Mouse (Mus musculus) CH12.LX (cell line): ENCODE measurements around the gene 2010109A12Rik. TPM values are rescaled to one million over a fixed set of nuclear protein-coding genes. Genes with fewer than 3 reads are reported as not detected.

ENCODE experiments used
- DNase-seq: peaks from one replicate; pipeline ENCODE4 v3.0.0-alpha.2; 2013; ENCODE audit errors: extremely low read depth
- H3K27ac ChIP-seq: 2 replicates; pipeline ENCODE4 v1.5.1; 2012; ENCODE audit warnings: low read depth, mild to moderate bottlenecking, control low read depth, moderate library complexity; ENCODE audit not compliant: insufficient read depth
- H3K27me3 ChIP-seq: replicated peaks from 2 replicates; pipeline ENCODE3; 2012; ENCODE audit warnings: inconsistent platforms
- H3K36me3 ChIP-seq, 2 experiments: replicated peaks in 1 of 2; 2 replicates each; pipeline versions ENCODE3 to v1.6.1; 2012; ENCODE audit warnings: inconsistent platforms in 1 of 2, low read length in 1 of 2, mild to moderate bottlenecking in 1 of 2, mixed read lengths in 1 of 2, moderate library complexity in 1 of 2; ENCODE audit not compliant: control insufficient read depth in 1 of 2, insufficient read depth in 1 of 2
- H3K4me1 ChIP-seq, 2 experiments: 2 replicates each; pipeline ENCODE4 v1.6.1; 2012; ENCODE audit warnings: inconsistent platforms in 1 of 2, moderate library complexity in 1 of 2; ENCODE audit not compliant: insufficient read depth in 2 of 2, control insufficient read depth in 1 of 2
- H3K4me2 ChIP-seq: 2 replicates; pipeline ENCODE4 v1.6.1; 2012; ENCODE audit warnings: low read depth, mild to moderate bottlenecking, control low read depth; ENCODE audit not compliant: poor library complexity, insufficient read depth, severe bottlenecking
- H3K4me3 ChIP-seq, 3 experiments: fragments of 150-350 bp in 1 of 3; sonication (generic) in 1 of 3; replicated peaks in 1 of 3; 2 replicates each; pipeline versions ENCODE3 to v1.5.1; 2011 to 2012; ENCODE audit warnings: low read depth in 2 of 3, low read length in 2 of 3, mild to moderate bottlenecking in 2 of 3, moderate library complexity in 2 of 3, control low read depth in 1 of 3, improper control_type of control experiment in 1 of 3, inconsistent platforms in 1 of 3, mixed read lengths in 1 of 3; ENCODE audit not compliant: poor library complexity in 1 of 3
- H3K79me2 ChIP-seq: replicated peaks from 2 replicates; pipeline ENCODE4 v1.6.1; 2012; ENCODE audit warnings: mild to moderate bottlenecking, moderate library complexity; ENCODE audit not compliant: control insufficient read depth, poor library complexity, insufficient read depth, severe bottlenecking; ENCODE audit errors: extremely low read depth
- H3K9ac ChIP-seq: 2 replicates; pipeline ENCODE4 v1.6.1; 2012; ENCODE audit warnings: low read depth, mild to moderate bottlenecking, control low read depth, moderate library complexity; ENCODE audit not compliant: insufficient read depth
- H3K9me3 ChIP-seq: replicated peaks from 2 replicates; pipeline ENCODE3; 2012; ENCODE audit warnings: low read length, inconsistent platforms, mixed read lengths
- BHLHE40 ChIP-seq: IDR thresholded peaks from 2 replicates; pipeline ENCODE4 v1.6.1; 2011; ENCODE audit warnings: mild to moderate bottlenecking, low read depth, low read length, improper control_type of control experiment
- CHD1 ChIP-seq: IDR thresholded peaks from 2 replicates; pipeline ENCODE4 v1.6.1; 2012; ENCODE audit warnings: low read depth, low read length, improper control_type of control experiment, inconsistent platforms
- E2F4 ChIP-seq: IDR thresholded peaks from 2 replicates; pipeline ENCODE4 v1.6.1; 2011; ENCODE audit warnings: low read depth, low read length, improper control_type of control experiment; ENCODE audit not compliant: insufficient replicate concordance
- ELF1 ChIP-seq: IDR thresholded peaks from 2 replicates; pipeline ENCODE4 v1.6.1; 2014; ENCODE audit warnings: low read depth, mild to moderate bottlenecking, inconsistent platforms, low read length, improper control_type of control experiment
- EP300 ChIP-seq: IDR thresholded peaks from 2 replicates; pipeline ENCODE4 v1.6.1; 2011; ENCODE audit warnings: low read length, improper control_type of control experiment
- GABPA ChIP-seq: IDR thresholded peaks from 2 replicates; pipeline ENCODE4 v1.6.1; 2012; ENCODE audit warnings: low read depth, low read length, improper control_type of control experiment, inconsistent platforms; ENCODE audit not compliant: insufficient replicate concordance
- HCFC1 ChIP-seq: IDR thresholded peaks from 2 replicates; pipeline ENCODE4 v1.6.1; 2012; ENCODE audit warnings: low read depth, mild to moderate bottlenecking, inconsistent platforms, low read length, improper control_type of control experiment
- IRF4 ChIP-seq: IDR thresholded peaks from 2 replicates; pipeline ENCODE4 v1.6.1; 2014; ENCODE audit warnings: low read depth, mild to moderate bottlenecking, inconsistent platforms, low read length, improper control_type of control experiment
- JUN ChIP-seq: IDR thresholded peaks from 2 replicates; pipeline ENCODE4 v1.6.1; 2011; ENCODE audit warnings: low read depth, mild to moderate bottlenecking, low read length, improper control_type of control experiment, moderate library complexity; ENCODE audit not compliant: insufficient read depth
- JUND ChIP-seq: conservative IDR thresholded peaks from 2 replicates; pipeline ENCODE4 v1.6.1; 2011; ENCODE audit warnings: low read depth, low read length, improper control_type of control experiment
- KAT2A ChIP-seq: IDR thresholded peaks from 2 replicates; pipeline ENCODE4 v1.6.1; 2012; ENCODE audit warnings: low read length, improper control_type of control experiment, inconsistent platforms; ENCODE audit not compliant: insufficient replicate concordance
- MAFK ChIP-seq: IDR thresholded peaks from 2 replicates; pipeline ENCODE4 v1.6.1; 2011; ENCODE audit warnings: low read length, improper control_type of control experiment; ENCODE audit not compliant: insufficient replicate concordance
- MAZ ChIP-seq: IDR thresholded peaks from 2 replicates; pipeline ENCODE4 v1.6.1; 2012; ENCODE audit warnings: low read depth, mild to moderate bottlenecking, inconsistent platforms, low read length, improper control_type of control experiment, moderate library complexity
- MEF2A ChIP-seq: IDR thresholded peaks from 2 replicates; pipeline ENCODE4 v1.6.1; 2014; ENCODE audit warnings: low read depth, mild to moderate bottlenecking, inconsistent platforms, low read length, improper control_type of control experiment, borderline replicate concordance
- MXI1 ChIP-seq: IDR thresholded peaks from 2 replicates; pipeline ENCODE4 v1.6.1; 2011; ENCODE audit warnings: mild to moderate bottlenecking, low read depth, low read length, improper control_type of control experiment
- NRF1 ChIP-seq: IDR thresholded peaks from 2 replicates; pipeline ENCODE4 v1.6.1; 2014; ENCODE audit warnings: low read depth, mild to moderate bottlenecking, inconsistent platforms, low read length, improper control_type of control experiment, moderate library complexity
- PAX5 ChIP-seq: IDR thresholded peaks from 2 replicates; pipeline ENCODE4 v1.6.1; 2012; ENCODE audit warnings: low read length, inconsistent platforms, mixed read lengths
- RAD21 ChIP-seq: IDR thresholded peaks from 2 replicates; pipeline ENCODE4 v1.6.1; 2011; ENCODE audit warnings: low read depth, mild to moderate bottlenecking, low read length, improper control_type of control experiment, moderate library complexity
- SIN3A ChIP-seq: IDR thresholded peaks from 2 replicates; pipeline ENCODE4 v1.6.1; 2012; ENCODE audit warnings: low read length, improper control_type of control experiment, inconsistent platforms
- TCF12 ChIP-seq: IDR thresholded peaks from 2 replicates; pipeline ENCODE4 v1.6.1; 2014; ENCODE audit warnings: low read depth, mild to moderate bottlenecking, inconsistent platforms, low read length, improper control_type of control experiment
- USF1 ChIP-seq: IDR thresholded peaks from 2 replicates; pipeline ENCODE4 v1.6.1; 2014; ENCODE audit warnings: low read depth, mild to moderate bottlenecking, inconsistent platforms, low read length, improper control_type of control experiment
- USF2 ChIP-seq: conservative IDR thresholded peaks from 2 replicates; pipeline ENCODE4 v1.6.1; 2011; ENCODE audit warnings: low read depth, low read length, improper control_type of control experiment
- ZC3H11A ChIP-seq: IDR thresholded peaks from 2 replicates; pipeline ENCODE4 v1.6.1; 2012; ENCODE audit warnings: low read depth, mild to moderate bottlenecking, inconsistent platforms, low read length, improper control_type of control experiment
- ZNF384 ChIP-seq: IDR thresholded peaks from 2 replicates; pipeline ENCODE4 v1.6.1; 2012; ENCODE audit warnings: low read depth, low read length, improper control_type of control experiment, inconsistent platforms
- dilution Hi-C: fragments of 300-500 bp; cut with MboI; formaldehyde crosslinking; loops from 2 replicates; pipeline ENCODE4 v1.14.3; 2020; ENCODE audit warnings: low sequenced_read_pairs; ENCODE audit not compliant: extremely low pct_unique_long_range_greater_than_20kb, extremely low pct_ligation_motif_present
- in situ Hi-C: fragments of 300-500 bp; cut with MboI; formaldehyde crosslinking; loops from 3 replicates; pipeline ENCODE4 v1.14.3; 2019; ENCODE audit warnings: low sequenced_read_pairs, low pct_ligation_motif_present, low pct_unique_long_range_greater_than_20kb, mixed read lengths
- polyA plus RNA-seq: library from polyadenylated mRNA; unstranded; fragments of >175 nt; gene quantifications from 2 replicates; pipeline ENCODE4 v1.2.1, GENCODE M21; 2012; ENCODE audit warnings: low read depth; ENCODE audit not compliant: insufficient read length
- total RNA-seq, 2 experiments: library from RNA; depleted of rRNA; stranded (reverse); fragments of 300-350 nt in 1 of 2; fragments of >200 nt in 1 of 2; gene quantifications; 2 replicates each; pipeline ENCODE4 v1.2.3; 2012 to 2014

2010109A12Rik gene
- total and polyA plus RNA-seq, 3 experiments, result 0.42 TPM; not detected in 2

- Histone ChIP-seq H3K9me3 (peaks cover 8% of the 10 kb centered on the region), H3K36me3 (no peaks in the 10 kb centered on the region), H3K27ac (no peak overlapping the region), H3K27me3 (no peaks in the 10 kb centered on the region), H3K4me1 (no peaks in the 10 kb centered on the region), H3K4me2 (no peak overlapping the region), H3K9ac (no peak overlapping the region), H3K79me2 (no peaks in the 10 kb centered on the region), H3K4me3 (no peak overlapping the region)
- TF ChIP-seq GABPA (no peak), CHD1 (no peak), KAT2A (no peak), BHLHE40 (no peak), MAZ (no peak), JUN (no peak), SIN3A (no peak), RAD21 (no peak), IRF4 (no peak), PAX5 (no peak)
- DNase-seq, result no peak
- in situ Hi-C loops, result no loop called here
- dilution Hi-C loops, result no loop called here
Measured at GRCm38 (mm10) chr5:93249940-93250578, 43.7 kb downstream of the 2010109A12Rik start.

GRCm38 (mm10) chr5:93251001-93251760 is 44.9 kb downstream of the 2010109A12Rik start:
- no peaks in the 10 kb centered on the region for H3K27me3 ChIP-seq
- H3K27ac ChIP-seq, result no peak overlapping the region
- peaks cover 8% of the 10 kb centered on the region for H3K9me3 ChIP-seq
- no peak overlapping the region for H3K4me3 ChIP-seq
- no peak overlapping the region for H3K4me2 ChIP-seq
- no peaks in the 10 kb centered on the region for H3K79me2 ChIP-seq
- TF ChIP-seq USF2, result no peak
- TF ChIP-seq RAD21, result no peak
- TF ChIP-seq USF1, result no peak
- no peak for TF ChIP-seq BHLHE40
- TF ChIP-seq GABPA, result no peak
- no peak for TF ChIP-seq MAFK
- TF ChIP-seq HCFC1, result no peak
- no peak for TF ChIP-seq ELF1
- no peak for TF ChIP-seq MEF2A
- no peak for TF ChIP-seq EP300
- no peak for TF ChIP-seq TCF12
- no peak for TF ChIP-seq ZNF384
- no peak for TF ChIP-seq ZC3H11A
- TF ChIP-seq JUND, result no peak
- no peak for TF ChIP-seq MXI1
- TF ChIP-seq NRF1, result no peak
- TF ChIP-seq E2F4, result no peak
- peaks cover 0 to 5% of the 10 kb centered on the region in 2 experiments; a peak in 1 of 4 replicates for H3K4me1 ChIP-seq
- dilution Hi-C loops (no loop called here), in situ Hi-C loops (no loop called here)
- no peak overlapping the region for H3K9ac ChIP-seq
- no peaks in the 10 kb centered on the region for H3K36me3 ChIP-seq
- DNase-seq, result no peak
